Mouse (Mus musculus) cerebellum, postnatal 10 days (tissue): ENCODE results near the gene E430018J23Rik.
"Not testable (repeated sequence)": the region's sequence is repeated elsewhere in the genome, so short reads cannot be mapped to it uniquely, and the experiment has no call there.

Source experiments
- DNase-seq, 2 experiments: peaks; one replicate each; pipeline ENCODE4 v3.0.0; 2021; ENCODE audit warnings: mixed read lengths in 2 of 2

E430018J23Rik gene

GRCm38 (mm10) chr7:127378310-127378921 is 15.0 kb downstream of the E430018J23Rik start:
- no peak for DNase-seq

- DNase-seq: peak; percentile 93 to 94
These were observed 17.9 kb downstream of the E430018J23Rik start, which contains the start of gene Zfp747 for GRCm38 (mm10) chr7:127375271-127376245. TSS of gene Zfp747 (minus strand) at chr7:127376050.

DNA sequence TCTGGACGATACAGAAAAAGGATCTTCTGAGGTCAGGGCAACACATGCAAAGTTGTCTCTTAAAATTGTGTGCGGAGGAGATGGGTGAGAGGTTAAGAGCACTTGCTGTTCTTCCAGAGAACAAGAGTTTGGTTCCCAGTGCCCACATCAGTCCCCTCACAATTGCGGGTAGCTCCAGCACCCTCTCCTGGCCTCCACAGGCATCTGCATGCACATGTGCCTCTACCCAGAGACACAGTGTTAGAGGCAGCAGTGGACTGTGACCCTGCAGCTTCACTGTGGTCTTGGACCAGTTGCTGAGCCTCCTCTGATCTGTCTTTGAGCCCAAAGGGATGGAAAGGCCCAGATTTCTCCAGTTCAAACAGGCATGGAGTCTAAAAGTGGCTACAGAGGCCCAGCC is 21.6 kb downstream of the E430018J23Rik start:
- DNase-seq: not testable (repeated sequence)

GRCm38 (mm10) chr7:127371213-127371612 is 22.2 kb downstream of the E430018J23Rik start:
- DNase-seq: no peak

DNA sequence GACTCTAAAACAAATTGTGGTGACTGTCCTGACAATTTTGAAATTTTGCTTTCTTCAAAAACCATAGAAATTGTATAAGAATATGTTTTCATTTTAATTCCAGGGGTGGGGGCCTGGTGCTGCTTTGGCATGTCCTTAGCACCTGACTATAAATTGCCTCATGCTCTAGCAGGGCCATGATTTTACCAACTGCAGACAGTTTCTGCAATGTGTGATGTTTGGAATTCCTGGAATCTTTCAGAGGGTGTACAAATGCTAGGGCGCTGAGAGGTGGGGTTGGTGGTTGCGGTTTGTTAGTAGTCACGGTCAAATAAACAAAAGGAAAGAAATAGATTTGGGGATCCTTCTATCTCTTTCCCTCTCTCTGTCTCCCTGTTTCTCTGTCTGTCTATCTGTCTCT is 27.2 kb downstream of the E430018J23Rik start:
- no peak for DNase-seq

GRCm38 (mm10) chr7:127364166-127364565 is 29.3 kb downstream of the E430018J23Rik start:
- peak; percentile 25 to 56 for DNase-seq

GRCm38 (mm10) chr7:127363475-127363921 is 29.9 kb downstream of the E430018J23Rik start:
- peak; percentile 71 to 73 for DNase-seq

DNA sequence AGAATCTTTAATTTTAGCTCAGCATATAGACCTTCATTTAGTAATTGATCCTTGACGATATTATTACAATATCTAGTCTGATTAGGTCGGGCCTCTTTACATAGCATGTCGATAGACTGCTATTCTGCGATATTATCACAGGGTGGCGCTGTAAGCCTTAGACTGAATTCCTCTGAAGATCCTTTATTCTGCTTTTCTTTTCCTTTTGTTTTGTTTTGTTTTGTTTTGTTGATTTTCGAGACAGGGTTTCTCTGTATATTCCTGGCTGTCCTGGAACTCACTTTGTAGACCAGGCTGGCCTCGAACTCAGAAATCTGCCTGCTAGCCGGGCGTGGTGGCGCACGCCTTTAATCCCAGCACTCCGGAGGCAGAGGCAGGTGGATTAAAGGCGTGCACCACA is 31.0 kb downstream of the E430018J23Rik start:
- peak; percentile 52 to 70 for DNase-seq

DNA sequence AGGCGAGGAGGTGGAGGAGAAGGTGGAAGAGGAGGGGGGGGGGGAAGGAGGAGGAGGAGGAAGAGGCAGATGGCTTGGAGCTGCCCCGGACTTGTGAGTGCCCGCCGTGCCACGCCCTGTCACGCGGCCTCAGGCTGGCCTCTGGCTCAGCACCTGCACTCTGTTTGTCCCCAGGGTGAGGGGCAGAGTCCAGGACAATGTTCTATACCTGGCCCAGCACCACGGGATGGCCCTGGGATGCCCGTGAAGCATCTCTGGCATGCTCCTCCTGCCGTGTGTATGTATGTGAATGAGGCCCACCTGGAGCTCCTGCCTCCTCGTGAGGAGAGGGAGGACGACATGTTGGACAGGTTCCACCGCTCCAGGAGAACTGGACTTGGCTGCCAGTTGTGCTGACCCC is 32.0 kb downstream of the E430018J23Rik start:
- peak; percentile 39 to 44 for DNase-seq

DNA sequence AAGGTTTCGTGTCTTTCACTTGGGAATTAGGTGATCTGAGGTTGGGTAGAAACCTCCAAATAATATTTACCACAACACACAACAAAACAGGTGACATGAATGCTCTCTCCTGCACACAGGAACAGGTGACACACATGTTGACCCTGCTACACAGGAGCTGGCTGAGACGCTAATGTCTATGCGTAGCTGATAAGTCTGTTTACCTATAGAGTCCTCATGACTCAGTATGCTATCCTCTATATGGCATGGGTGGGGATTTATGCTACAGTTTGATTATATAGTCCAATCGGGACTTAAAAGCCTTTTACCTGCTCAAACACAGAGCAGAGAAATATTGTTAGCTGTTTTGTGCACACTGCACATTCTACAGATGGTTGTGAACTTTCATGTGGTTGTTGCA is 33.2 kb downstream of the E430018J23Rik start:
- no peak for DNase-seq

DNA sequence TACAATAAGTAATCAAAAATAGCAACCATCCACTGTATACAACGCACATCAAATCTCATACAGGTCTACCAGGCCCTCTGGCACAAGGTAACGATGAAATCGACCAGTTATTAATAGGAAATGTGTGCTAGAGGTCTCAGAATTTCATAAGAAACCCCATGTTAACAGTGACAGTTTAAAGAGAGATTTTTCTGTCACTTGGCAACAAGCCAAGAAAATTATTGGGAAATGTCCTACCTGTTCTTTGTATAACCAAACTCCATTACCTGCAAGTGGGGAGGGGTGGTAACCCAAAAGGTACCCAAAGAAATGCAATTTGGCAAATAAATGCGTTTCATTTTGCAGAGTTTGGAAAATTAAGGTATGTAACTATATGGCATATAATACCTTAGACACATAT is 35.0 kb downstream of the E430018J23Rik start:
- DNase-seq: peak in 1 of 2 experiments; percentile 22

- no peak for DNase-seq
These were observed 35.6 kb downstream of the E430018J23Rik start for GRCm38 (mm10) chr7:127357871-127358270.

DNA sequence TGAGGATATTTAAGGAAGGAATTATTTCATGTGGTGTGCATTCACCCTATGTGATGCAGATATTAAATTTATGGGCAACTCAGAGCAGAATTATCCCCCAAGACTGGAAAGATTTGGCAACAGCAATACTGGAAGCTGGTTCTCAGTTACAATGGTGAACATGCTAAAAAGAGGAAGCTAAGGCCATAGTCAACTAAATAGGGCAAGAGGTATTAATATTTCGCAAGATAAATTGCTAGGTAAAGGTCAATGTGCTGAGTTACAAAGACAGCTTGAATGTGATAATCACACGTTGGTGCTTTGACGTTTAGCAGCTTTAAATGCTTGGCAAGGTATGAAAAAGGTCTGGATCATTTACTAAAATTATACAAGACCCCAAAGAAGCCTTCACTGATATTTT is 37.6 kb downstream of the E430018J23Rik start:
- no peak for DNase-seq

GRCm38 (mm10) chr7:127351230-127352004 is 42.0 kb downstream of the E430018J23Rik start:
- no peak for DNase-seq

DNA sequence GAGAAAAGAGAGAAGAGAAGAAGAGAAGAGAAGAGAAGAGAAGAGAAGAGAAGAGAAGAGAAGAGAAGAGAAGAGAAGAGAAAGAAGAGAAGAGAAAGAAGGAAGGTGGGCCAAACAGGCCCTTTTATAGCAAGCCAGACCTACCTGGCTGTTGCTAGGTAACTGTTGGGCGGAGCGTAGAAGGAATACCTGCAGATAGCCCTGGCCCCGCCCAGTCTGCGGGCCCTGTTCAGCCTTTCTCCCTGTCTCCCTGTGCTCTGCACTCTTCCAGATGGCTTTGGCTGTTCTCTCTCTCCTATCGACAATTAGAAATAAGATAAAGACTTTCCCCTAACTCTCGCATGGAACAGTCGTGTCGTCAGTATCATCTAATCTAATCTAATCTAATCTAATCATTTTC is 46.8 kb downstream of the E430018J23Rik start:
- peak in 1 of 2 experiments; percentile 33 for DNase-seq

DNA sequence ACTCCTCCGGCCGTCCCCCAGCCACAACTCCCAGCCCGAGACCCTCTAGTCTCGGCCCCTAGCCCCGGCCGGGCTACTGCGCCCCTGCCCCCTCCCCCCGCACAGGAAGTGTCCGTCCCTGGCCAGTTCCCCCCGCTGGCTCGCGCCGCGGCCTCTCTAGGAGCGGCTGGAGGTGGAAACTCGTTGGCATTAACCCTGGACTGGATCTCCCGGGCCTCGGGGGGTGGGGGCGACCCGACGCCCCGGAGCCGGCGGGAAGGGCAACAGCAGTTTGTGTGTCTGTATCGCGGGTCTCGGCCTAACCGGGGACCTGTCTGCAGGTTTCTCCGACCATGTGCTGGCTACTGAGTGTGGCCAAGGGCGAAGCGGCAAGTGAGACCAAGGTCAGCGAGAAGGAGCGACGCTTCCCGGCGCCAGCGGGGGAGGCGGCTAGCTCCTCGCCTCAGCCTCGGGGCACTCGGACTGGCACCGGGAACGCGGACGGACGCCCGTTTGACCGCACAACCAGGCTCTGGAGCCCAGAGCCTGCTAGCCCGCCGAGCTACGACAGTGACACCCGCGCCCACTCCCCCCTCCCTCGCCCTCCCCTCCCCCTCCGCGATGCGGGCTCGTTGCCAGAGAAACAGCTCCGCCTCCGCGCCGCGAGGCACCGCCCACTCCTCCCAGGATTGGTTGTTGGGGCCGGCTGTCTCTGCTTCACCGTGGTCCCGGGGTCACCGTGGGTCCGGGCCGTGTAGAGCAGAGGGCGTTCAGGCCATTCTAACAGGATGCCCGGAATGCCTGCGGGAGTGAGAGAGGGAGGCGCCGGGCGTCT is 47.7 kb downstream of the E430018J23Rik start, which contains the start of gene Zfp768:
Zfp768 (minus strand) TSS at position 78 of the 814 bp plus-strand sequence.
- DNase-seq: peak; percentile 98 to 99

GRCm38 (mm10) chr7:127345092-127345491 is 48.3 kb downstream of the E430018J23Rik start:
- DNase-seq: no peak

- peak in 1 of 2 experiments; percentile 33 for DNase-seq
These were observed 49.1 kb downstream of the E430018J23Rik start for GRCm38 (mm10) chr7:127344371-127344770.

GRCm38 (mm10) chr7:127343351-127344019 is 49.9 kb downstream of the E430018J23Rik start:
- DNase-seq: no peak

DNA sequence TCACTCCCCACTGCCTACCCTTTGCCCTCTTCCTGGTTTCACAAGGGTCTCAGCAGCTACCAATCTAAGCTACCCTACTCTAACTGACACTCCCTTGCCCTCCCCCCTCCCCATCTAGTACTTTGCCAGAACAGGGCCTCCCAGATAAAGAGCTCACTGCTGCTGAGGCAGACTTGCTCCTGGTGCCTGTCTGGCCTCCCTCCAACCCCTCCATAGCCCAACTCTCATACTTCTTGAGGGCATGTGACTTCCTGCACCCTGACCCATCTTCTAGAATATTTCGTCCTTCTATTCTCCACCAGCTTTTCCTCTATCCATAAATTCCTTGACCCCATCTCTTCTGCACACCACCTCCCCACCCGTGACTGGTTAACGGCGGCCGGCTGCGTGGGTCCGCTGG is 50.5 kb downstream of the E430018J23Rik start:
- no peak for DNase-seq

DNA sequence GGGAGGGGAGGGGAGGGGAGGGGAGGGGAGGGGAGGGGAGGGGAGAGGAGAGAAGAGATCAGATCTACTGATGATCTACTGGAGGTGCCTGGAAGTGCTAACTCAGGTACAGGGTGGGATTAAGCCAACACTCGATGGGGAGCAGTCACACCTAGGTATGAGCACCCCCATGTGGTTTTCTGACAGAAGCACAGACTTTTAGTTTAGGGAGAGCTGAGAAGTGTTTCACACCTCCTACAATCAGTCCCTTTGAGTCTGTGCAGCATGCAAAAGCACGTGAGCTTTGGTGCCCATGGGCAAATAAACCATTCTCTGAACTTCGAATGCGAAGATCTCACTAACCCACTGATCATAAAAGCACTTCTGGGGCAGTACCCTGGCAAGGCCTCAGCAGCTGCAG is 51.1 kb downstream of the E430018J23Rik start:
- DNase-seq: peak in 1 of 2 experiments; percentile 42
